Mouse (Mus musculus) liver, embryonic 14.5 days (tissue): ENCODE measurements around the gene Sh3bgrl.

ENCODE experiments used
- CTCF ChIP-seq: IDR thresholded peaks from 2 replicates; pipeline ENCODE4 v1.5.1; 2016; ENCODE audit warnings: antibody characterized with exemption, low read depth, control low read depth
- EP300 ChIP-seq: IDR thresholded peaks from 2 replicates; pipeline ENCODE4 v1.6.1; 2016; ENCODE audit warnings: antibody characterized with exemption, low read depth

DNA sequence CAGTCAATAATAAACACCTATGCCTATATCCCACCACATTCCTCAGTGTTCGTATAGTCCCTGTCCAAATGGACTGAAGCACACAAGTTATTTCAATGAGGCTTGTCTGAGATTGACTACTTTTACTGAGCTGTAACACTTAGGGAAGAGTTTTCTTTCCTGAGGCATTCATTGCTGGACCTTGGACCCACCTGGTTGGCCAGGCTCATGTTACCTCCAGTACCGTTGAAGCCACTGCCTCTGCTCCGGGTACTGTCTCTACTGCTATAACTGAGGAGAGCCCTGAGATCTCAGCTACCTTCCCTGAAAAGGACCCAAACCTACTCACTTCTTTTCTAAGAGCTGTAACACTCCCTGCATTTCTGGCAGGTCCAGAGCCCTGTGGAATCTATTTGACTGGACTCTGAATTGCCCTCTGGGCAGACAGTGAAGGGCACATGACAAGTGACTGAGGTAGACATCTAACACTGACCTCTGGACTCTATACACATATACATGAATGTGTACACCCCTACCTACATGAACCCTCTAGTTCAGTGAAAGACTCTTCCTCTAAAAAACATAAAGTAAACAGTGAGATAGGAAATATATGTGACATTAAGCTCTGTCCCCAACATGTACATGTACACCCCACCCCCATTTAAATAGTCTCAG lies 140.3 kb downstream of the Sh3bgrl start:
- TF ChIP-seq CTCF (no peak), EP300 (no peak)
